Mouse (Mus musculus) liver, postnatal 0 days (tissue): ENCODE measurements at regions not wholly inside any gene's neighbourhood (a gene's known extent, or its start where the extent isn't known, plus 50 kb on each side); places are given as distances from the start of the nearest gene placed in this dataset.

Experiments
- CTCF ChIP-seq: sonication (generic); IDR thresholded peaks from 2 replicates; pipeline ENCODE4 v1.5.1; 2016; ENCODE audit warnings: antibody characterized with exemption, low read depth
- EP300 ChIP-seq: IDR thresholded peaks from 2 replicates; pipeline ENCODE4 v1.6.1; 2016; ENCODE audit warnings: antibody characterized with exemption, low read depth, mild to moderate bottlenecking

DNA sequence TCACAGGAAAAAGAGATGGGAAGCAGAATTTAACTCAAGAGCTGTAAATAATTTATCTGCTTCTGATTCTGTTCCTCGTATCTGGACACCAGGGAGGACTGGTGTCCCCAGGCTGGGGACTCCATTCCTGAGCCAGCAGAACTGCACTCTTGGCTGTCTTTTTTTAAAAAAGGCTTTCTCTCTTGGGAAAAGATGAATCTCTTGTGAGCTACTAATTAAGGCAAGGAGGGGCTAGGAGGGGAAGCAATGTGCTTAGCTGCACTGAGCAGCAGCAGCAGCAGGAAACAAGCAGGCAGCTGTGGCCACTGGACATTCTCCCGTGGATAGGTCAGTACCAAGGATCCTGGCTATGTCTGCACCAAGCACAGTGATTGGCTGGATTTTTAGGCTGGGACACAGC is 152.1 kb downstream of the Rybp start:
- TF ChIP-seq CTCF (no peak), EP300 (no peak)
